Mouse (Mus musculus) kidney, postnatal 0 days (tissue): ENCODE results near the gene Blzf1. TPM values are rescaled to one million over a fixed set of nuclear protein-coding genes. Genes with fewer than 3 reads are reported as not detected.

Experiments used
- ATAC-seq: fragments of 200-750 bp; cut with Nextera tagmentation; replicated peaks from 2 replicates; pipeline ENCODE4 v1.8.0; 2017; ENCODE audit warnings: low read depth, moderate number of reproducible peaks, moderate TSS enrichment, moderate library complexity; ENCODE audit not compliant: low FRiP score
- DNase-seq: peaks from one replicate; pipeline ENCODE4 v3.0.0-alpha.2; 2016; ENCODE audit warnings: low spot score
- H3K27ac ChIP-seq: fragments of 300-500 bp; sonication (generic); 2 replicates; pipeline ENCODE4 v1.5.1; 2014; ENCODE audit warnings: mild to moderate bottlenecking
- H3K27me3 ChIP-seq: fragments of 300-500 bp; sonication (generic); 2 replicates; pipeline ENCODE4 v1.6.1; 2014; ENCODE audit warnings: low read length, mixed read lengths; ENCODE audit not compliant: insufficient read depth
- H3K36me3 ChIP-seq: fragments of 300-500 bp; sonication (generic); 2 replicates; pipeline ENCODE4 v1.6.1; 2014; ENCODE audit warnings: low read length, mixed read lengths; ENCODE audit not compliant: insufficient read depth
- H3K4me1 ChIP-seq: fragments of 300-500 bp; sonication (generic); replicated peaks from 2 replicates; pipeline ENCODE4 v1.6.1; 2014; ENCODE audit warnings: antibody characterized with exemption, low read length, mixed read lengths; ENCODE audit not compliant: insufficient read depth
- H3K4me2 ChIP-seq: fragments of 300-500 bp; sonication (generic); 2 replicates; pipeline ENCODE4 v1.6.1; 2014; ENCODE audit warnings: mild to moderate bottlenecking, low read length, moderate library complexity, mixed read lengths
- H3K4me3 ChIP-seq: fragments of 300-500 bp; sonication (generic); replicated peaks from 2 replicates; pipeline ENCODE4 v1.5.1; 2014; ENCODE audit warnings: low read depth, low read length
- H3K9ac ChIP-seq: fragments of 300-500 bp; sonication (generic); 2 replicates; pipeline ENCODE4 v1.6.1; 2014; ENCODE audit warnings: low read depth, low read length
- H3K9me3 ChIP-seq: fragments of 300-500 bp; sonication (generic); replicated peaks from 2 replicates; pipeline ENCODE4 v1.6.1; 2016; ENCODE audit warnings: low read length, inconsistent platforms, mixed read lengths
- CTCF ChIP-seq: IDR thresholded peaks from 2 replicates; pipeline ENCODE4 v1.5.1; 2016; ENCODE audit warnings: antibody characterized with exemption, low read depth, mild to moderate bottlenecking, moderate library complexity
- WGBS: fragments of 180-500 bp; shearing (Covaris S2); extraction: QIAGEN DNeasy Blood & Tissue Kit; methylation state at CpG from one replicate; pipeline ENCODE4 v1.1.7; 2014; 5-methylcytosine and 5-hydroxymethylcytosine counted together
- polyA plus RNA-seq: library from polyadenylated mRNA; unstranded; fragments of >200 nt; fragmentation: Nextera tagmentation; extraction: Ambion mirVana; gene quantifications from 2 replicates; pipeline ENCODE4 v1.2.1, GENCODE M21; 2015

Blzf1 gene
- polyA plus RNA-seq, 1 experiment from 2014 or later = 25.0 TPM

DNA sequence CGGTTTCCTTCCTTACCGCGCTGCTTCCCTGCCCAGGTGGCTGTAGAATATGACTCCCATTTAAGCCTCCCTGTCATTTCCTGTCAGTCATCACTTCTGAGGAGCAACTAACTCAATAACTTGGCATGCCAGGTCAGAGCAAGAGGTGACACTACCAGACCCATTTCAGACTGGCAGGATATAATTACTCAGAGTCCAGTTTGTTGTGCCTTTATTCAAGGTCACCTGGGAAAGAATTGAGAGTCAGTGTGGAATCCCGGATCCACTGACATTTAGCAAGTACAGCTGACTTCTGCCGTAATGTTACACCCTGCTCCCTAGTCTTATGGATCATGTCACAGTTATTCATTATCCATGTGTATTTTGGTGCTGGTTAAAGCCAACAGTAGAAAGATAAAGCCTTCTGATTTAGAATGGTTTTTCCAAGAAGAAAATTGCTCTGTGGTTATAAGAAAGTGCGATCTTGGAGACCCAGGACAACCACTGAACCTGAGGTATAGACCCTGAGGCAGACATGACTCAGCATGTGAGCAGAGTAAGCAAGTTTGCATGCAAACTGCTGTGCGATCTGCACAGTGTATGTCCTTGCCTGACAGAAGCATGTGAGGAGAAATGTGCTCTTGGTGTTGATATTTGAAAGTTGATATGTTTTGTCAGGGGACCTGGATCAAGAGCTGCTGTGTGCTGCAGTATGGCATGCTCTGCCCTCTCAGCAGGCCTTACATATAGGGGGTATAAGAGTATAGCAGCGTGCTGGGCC is 56.7 kb downstream of the Blzf1 start:
- H3K4me1 ChIP-seq = 0 out of 2 replicates have a peak, but pooled peaks cover 6% of the 10 kb centered on the region
- no peak overlapping the region for H3K9ac ChIP-seq
- H3K4me2 ChIP-seq = peak overlapping the region; percentile 90
- H3K27ac ChIP-seq = no peak overlapping the region
- ATAC-seq = no peak
- peak overlapping the region; percentile 57; the same call in 1 of the 2 replicates for H3K4me3 ChIP-seq
- no peak for DNase-seq
- 42% methylated on average over 8 of the region's 8 CpGs for WGBS
- H3K9me3 ChIP-seq = no peaks in the 10 kb centered on the region
- H3K27me3 ChIP-seq = no peaks in the 10 kb centered on the region
- H3K36me3 ChIP-seq = no peaks in the 10 kb centered on the region
- TF ChIP-seq CTCF = no peak

GRCm38 (mm10) chr1:164249332-164249711 is 58.0 kb downstream of the Blzf1 start:
- H3K4me1 ChIP-seq = 0 out of 2 replicates have a peak, but pooled peaks cover 6% of the 10 kb centered on the region
- no peaks in the 10 kb centered on the region for H3K9me3 ChIP-seq
- DNase-seq (no peak), ATAC-seq (0 out of 2 replicates have a peak, but pooled peaks have one; percentile 9)
- peak overlapping the region; percentile 73 for H3K9ac ChIP-seq
- no peaks in the 10 kb centered on the region for H3K27me3 ChIP-seq
- peak overlapping the region; percentile 77; the same call in 1 of the 2 replicates for H3K27ac ChIP-seq
- under 1% methylated on average over 33 of the region's 33 CpGs for WGBS
- no peaks in the 10 kb centered on the region for H3K36me3 ChIP-seq
- peak overlapping the region; percentile 90 for H3K4me2 ChIP-seq
- TF ChIP-seq CTCF = no peak
- H3K4me3 ChIP-seq = peak overlapping the region; percentile 57

DNA sequence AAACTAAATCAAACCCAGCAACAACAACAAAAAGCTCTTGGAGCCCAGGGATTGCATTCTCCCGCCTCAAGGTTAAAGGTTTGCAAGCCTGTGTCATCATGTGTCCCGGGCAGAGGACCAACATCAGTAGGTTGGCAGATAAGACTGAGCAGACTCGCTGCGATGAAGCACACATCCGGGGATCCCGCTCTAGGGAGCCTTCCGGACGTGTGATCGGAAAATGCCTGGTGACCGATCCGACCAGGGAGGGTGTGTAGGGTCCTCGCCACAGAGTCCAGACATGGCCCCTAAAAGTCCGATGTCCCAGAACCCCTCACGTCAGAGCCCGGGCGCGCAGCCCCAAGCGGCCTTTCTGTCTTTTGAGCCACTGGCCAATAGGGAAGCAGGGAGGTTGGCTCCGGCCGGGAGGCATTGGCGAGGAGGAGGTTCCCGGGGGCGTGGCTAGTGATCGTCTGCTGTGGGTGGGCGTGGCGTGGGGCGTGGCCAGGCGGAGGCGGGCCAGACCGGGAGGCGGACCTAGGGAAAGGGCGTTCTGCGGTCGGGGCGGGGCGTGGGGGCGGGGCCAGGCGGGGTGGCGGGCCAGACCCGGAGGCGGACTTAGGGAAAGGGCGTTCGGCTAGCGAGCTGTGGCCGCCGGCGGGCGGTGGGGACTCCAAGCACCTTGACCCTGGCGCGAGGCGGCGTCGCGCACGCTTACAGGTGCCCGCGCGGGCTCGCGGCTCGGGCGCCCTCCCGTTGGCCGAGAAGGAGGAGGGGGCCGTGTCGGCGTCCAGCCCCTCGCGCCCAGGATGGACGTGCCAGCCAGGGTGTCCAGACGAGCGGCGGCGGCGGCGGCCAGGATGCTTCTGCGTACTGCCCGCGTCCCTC is 58.6 kb downstream of the Blzf1 start, which contains the start of gene Slc19a2:
Gene Slc19a2 (plus strand): TSS at position 582 of the 867 bp plus-strand sequence.
- H3K4me1 ChIP-seq = 0 out of 2 replicates have a peak, but pooled peaks cover 6% of the 10 kb centered on the region
- WGBS = under 1% methylated on average over 70 of the region's 79 CpGs
- H3K4me3 ChIP-seq = peak within 1 kb of the TSS; percentile 57
- no peaks in the 10 kb centered on the region for H3K9me3 ChIP-seq
- TF ChIP-seq CTCF = 0 out of 2 replicates have a peak, but pooled peaks have one; percentile 1
- peak within 1 kb of the TSS; percentile 73 for H3K9ac ChIP-seq
- peak within 1 kb of the TSS; percentile 90 for H3K4me2 ChIP-seq
- DNase-seq (peak; percentile 99), ATAC-seq (peak; percentile 96)
- H3K36me3 ChIP-seq = no peaks in the 10 kb centered on the region
- no peaks in the 10 kb centered on the region for H3K27me3 ChIP-seq
- H3K27ac ChIP-seq = peak within 1 kb of the TSS; percentile 77

- H3K4me2 ChIP-seq = peak overlapping the region; percentile 90
- no peak for TF ChIP-seq CTCF
- no peak for DNase-seq
- 0 out of 2 replicates have a peak, but pooled peaks cover 6% of the 10 kb centered on the region for H3K4me1 ChIP-seq
- peak overlapping the region; percentile 65 for H3K27ac ChIP-seq
- WGBS = 11% methylated on average over 10 of the region's 10 CpGs
- H3K4me3 ChIP-seq = peak overlapping the region; percentile 57
- peak overlapping the region; percentile 60 for H3K9ac ChIP-seq
- ATAC-seq = no peak
- no peaks in the 10 kb centered on the region for H3K27me3 ChIP-seq
- no peaks in the 10 kb centered on the region for H3K9me3 ChIP-seq
- no peaks in the 10 kb centered on the region for H3K36me3 ChIP-seq
Observed at GRCm38 (mm10) chr1:164247971-164248370, 59.3 kb downstream of the Blzf1 start.

DNA sequence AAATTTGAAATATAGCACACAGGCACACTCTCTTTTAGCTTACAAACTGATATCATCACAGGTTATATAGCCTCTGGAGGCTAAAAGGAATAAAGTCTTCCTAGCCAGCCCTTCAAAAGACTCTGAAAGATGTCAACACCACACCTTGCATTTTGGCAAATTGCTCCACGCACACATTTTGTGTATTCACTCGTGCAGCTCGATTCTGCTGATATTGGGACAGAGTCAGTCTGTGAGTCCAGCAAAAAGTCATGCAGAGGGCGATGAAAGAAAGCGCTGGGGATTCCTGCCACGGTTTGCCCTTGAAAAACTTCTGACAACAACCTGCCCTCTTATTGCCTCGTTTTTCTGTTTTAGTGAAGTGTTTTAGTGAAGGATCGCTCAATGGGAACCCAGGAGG is 59.8 kb downstream of the Blzf1 start:
- no peak for TF ChIP-seq CTCF
- no peak for DNase-seq
- H3K9ac ChIP-seq = no peak overlapping the region
- 44% methylated on average over 8 of the region's 8 CpGs for WGBS
- H3K27me3 ChIP-seq = no peaks in the 10 kb centered on the region
- peak overlapping the region; percentile 90; the same call in 1 of the 2 replicates for H3K4me2 ChIP-seq
- no peak overlapping the region for H3K4me3 ChIP-seq
- peak overlapping the region; percentile 65; the same call in 1 of the 2 replicates for H3K27ac ChIP-seq
- H3K9me3 ChIP-seq = no peaks in the 10 kb centered on the region
- H3K4me1 ChIP-seq = 0 out of 2 replicates have a peak, but pooled peaks cover 6% of the 10 kb centered on the region
- ATAC-seq = no peak
- no peaks in the 10 kb centered on the region for H3K36me3 ChIP-seq

DNA sequence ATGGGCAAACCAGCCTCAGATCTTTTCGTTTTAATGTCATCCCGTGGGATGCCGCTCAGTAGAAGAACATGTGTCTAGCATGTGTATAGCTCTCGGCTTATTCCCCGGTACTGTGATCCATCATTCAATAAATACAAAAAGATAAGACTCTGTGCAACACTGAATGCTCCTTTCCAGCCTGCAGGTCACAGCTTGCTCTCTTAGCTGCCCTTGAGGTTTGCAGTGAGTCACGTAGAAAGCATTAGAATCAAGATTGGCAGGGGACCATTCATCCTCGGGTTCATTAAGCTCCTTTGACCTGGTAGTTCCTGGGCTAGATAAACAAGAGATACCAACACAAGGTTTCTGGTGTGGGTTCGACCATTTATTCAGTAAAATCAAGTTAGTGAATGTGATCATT is 64.5 kb downstream of the Blzf1 start:
- Histone ChIP-seq H3K36me3 (no peaks in the 10 kb centered on the region), H3K9ac (no peak overlapping the region), H3K4me2 (no peak overlapping the region), H3K9me3 (no peaks in the 10 kb centered on the region), H3K27ac (no peak overlapping the region), H3K4me3 (no peak overlapping the region), H3K27me3 (no peaks in the 10 kb centered on the region), H3K4me1 (0 out of 2 replicates have a peak, but pooled peaks cover 2% of the 10 kb centered on the region)
- 63% methylated on average over 8 of the region's 8 CpGs for WGBS
- no peak for DNase-seq
- TF ChIP-seq CTCF = no peak
- ATAC-seq = no peak
